Mouse (Mus musculus) c-Kit-negative CD71-positive TER-119-positive erythroid progenitor cells, embryonic 14.5 days (primary cell): Measurements from ENCODE around the gene Ephx3.
"Not testable (repeated sequence)": the region's sequence is repeated elsewhere in the genome, so short reads cannot be mapped to it uniquely, and the experiment has no call there.

Experiments
- DNase-seq: peaks from one replicate; pipeline ENCODE4 v3.0.0-alpha.2; 2013; ENCODE audit warnings: low read depth, low spot score

Ephx3 gene

GRCm38 (mm10) chr17:32188863-32189636 lies at the start of gene Ephx3:
Ephx3 (minus strand) TSS chr17:32189549.
- no peak for DNase-seq

- no peak for DNase-seq
These were observed 49.2 kb upstream of the Ephx3 start for GRCm38 (mm10) chr17:32238589-32238988.

GRCm38 (mm10) chr17:32235534-32236191 lies 46.3 kb upstream of the Ephx3 start:
- no peak for DNase-seq

- DNase-seq = no peak
These were observed 43.8 kb upstream of the Ephx3 start for GRCm38 (mm10) chr17:32233174-32233573.

GRCm38 (mm10) chr17:32229256-32229655 lies 39.9 kb upstream of the Ephx3 start:
- no peak for DNase-seq

- DNase-seq = no peak
These were observed 31.5 kb upstream of the Ephx3 start for GRCm38 (mm10) chr17:32220873-32221272.

- not testable (repeated sequence) for DNase-seq
These were observed 26.2 kb upstream of the Ephx3 start for GRCm38 (mm10) chr17:32215587-32215986.

GRCm38 (mm10) chr17:32211554-32211953 lies 22.2 kb upstream of the Ephx3 start:
- DNase-seq = not testable (repeated sequence)

- no peak for DNase-seq
These were observed 20.4 kb upstream of the Ephx3 start for GRCm38 (mm10) chr17:32209752-32210151.

- DNase-seq = no peak
These were observed 19.8 kb upstream of the Ephx3 start for GRCm38 (mm10) chr17:32209144-32209543.

GRCm38 (mm10) chr17:32207586-32208245 lies 18.4 kb upstream of the Ephx3 start:
- DNase-seq = no peak

GRCm38 (mm10) chr17:32205345-32205744 lies 16.0 kb upstream of the Ephx3 start:
- DNase-seq = no peak

- no peak for DNase-seq
These were observed 13.6 kb upstream of the Ephx3 start for GRCm38 (mm10) chr17:32202972-32203371.

GRCm38 (mm10) chr17:32201086-32201485 lies 11.7 kb upstream of the Ephx3 start:
- no peak for DNase-seq

GRCm38 (mm10) chr17:32199796-32200195 lies 10.4 kb upstream of the Ephx3 start:
- no peak for DNase-seq

- DNase-seq = no peak
These were observed 7.8 kb upstream of the Ephx3 start for GRCm38 (mm10) chr17:32197156-32197555.

GRCm38 (mm10) chr17:32195725-32196124 lies 6.4 kb upstream of the Ephx3 start:
- DNase-seq = no peak

GRCm38 (mm10) chr17:32193010-32193409 lies 3.7 kb upstream of the Ephx3 start:
- DNase-seq = no peak

- DNase-seq = no peak
These were observed 501 bp upstream of the Ephx3 start for GRCm38 (mm10) chr17:32189850-32190249.

- no peak for DNase-seq
These were observed 6.3 kb downstream of the Ephx3 start for GRCm38 (mm10) chr17:32183017-32183416.

- no peak for DNase-seq
These were observed 9.5 kb downstream of the Ephx3 start for GRCm38 (mm10) chr17:32179621-32180491.

- no peak for DNase-seq
These were observed 12.4 kb downstream of the Ephx3 start for GRCm38 (mm10) chr17:32176919-32177318.
